Mouse (Mus musculus) ES-Bruce4 (cell line): ENCODE results near the gene Myo1b.

Source experiments
- CTCF ChIP-seq: IDR thresholded peaks from one replicate; pipeline ENCODE4 v1.8.1; 2011; ENCODE audit warnings: low read depth, low read length
- POLR2A ChIP-seq: IDR thresholded peaks from one replicate; pipeline ENCODE4 v1.8.1; 2011; ENCODE audit warnings: low read length; ENCODE audit not compliant: insufficient read depth

DNA sequence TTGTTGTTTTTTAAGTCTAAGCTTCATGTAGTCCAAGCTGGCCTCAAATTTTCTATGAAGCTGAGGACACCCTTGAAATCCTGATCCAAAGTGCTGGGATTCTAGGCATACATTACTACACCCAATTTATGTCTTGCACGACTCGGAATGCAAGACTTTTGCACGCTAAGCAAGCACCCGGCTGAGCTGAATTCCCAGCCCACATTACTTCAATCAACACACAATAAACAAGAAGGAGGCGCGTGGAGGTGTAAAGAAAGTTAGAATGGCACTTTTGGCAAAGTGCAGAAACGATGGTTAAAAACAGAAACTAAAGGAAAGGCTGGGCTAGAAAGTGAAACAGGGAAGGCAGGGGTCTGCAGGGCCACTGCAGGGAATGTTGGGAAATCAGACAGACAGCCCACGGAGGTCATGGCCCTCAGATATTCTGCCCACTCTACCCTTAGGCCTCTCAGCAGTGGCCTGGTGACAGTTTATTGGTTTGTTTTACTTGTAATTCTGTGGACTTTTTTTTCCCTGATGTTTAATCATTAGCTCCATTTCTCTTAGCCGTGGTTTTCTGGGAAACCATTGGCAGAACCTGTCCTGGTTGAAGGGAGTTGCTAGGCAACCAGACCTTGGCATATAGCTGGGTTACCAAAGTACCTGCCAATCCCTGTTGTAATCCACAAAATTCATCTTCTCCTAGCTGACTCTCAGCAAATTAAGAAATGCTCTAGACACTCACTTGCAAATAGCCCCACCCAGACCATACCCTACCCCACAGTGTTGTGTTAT is 195.8 kb downstream of the Myo1b start:
- TF ChIP-seq POLR2A (no peak), CTCF (no peak)
